Mouse (Mus musculus) cerebellum, adult 11 months (tissue): ENCODE data around the gene Nrxn3.
A peak's percentile ranks its signal among the peaks of the same experiment; 100 is the strongest.

Source experiments
- DNase-seq: peaks from one replicate; pipeline ENCODE4 v3.0.0; 2022

Gene Nrxn3

GRCm38 (mm10) chr12:89553223-89553880 is 830.7 kb downstream of the Nrxn3 start:
- DNase-seq, result peak; percentile 68

- no peak for DNase-seq
Measured at GRCm38 (mm10) chr12:89554171-89554570, 831.5 kb downstream of the Nrxn3 start.

GRCm38 (mm10) chr12:89554740-89555430 is 832.2 kb downstream of the Nrxn3 start:
- peak; percentile 35 for DNase-seq

GRCm38 (mm10) chr12:89558921-89559320 is 836.2 kb downstream of the Nrxn3 start:
- DNase-seq, result no peak

- no peak for DNase-seq
Measured at GRCm38 (mm10) chr12:89561989-89562565, 839.4 kb downstream of the Nrxn3 start.

- no peak for DNase-seq
Measured at GRCm38 (mm10) chr12:89568723-89569377, 846.2 kb downstream of the Nrxn3 start.

- DNase-seq, result no peak
Measured at GRCm38 (mm10) chr12:89592459-89592858, 869.8 kb downstream of the Nrxn3 start.

GRCm38 (mm10) chr12:89613670-89614069 is 891.0 kb downstream of the Nrxn3 start:
- DNase-seq, result no peak

- peak; percentile 17 for DNase-seq
Measured at GRCm38 (mm10) chr12:89625746-89626145, 903.1 kb downstream of the Nrxn3 start.

GRCm38 (mm10) chr12:89640046-89640445 is 917.4 kb downstream of the Nrxn3 start:
- DNase-seq, result no peak

GRCm38 (mm10) chr12:89641460-89641859 is 918.8 kb downstream of the Nrxn3 start:
- DNase-seq, result no peak

GRCm38 (mm10) chr12:89653211-89653610 is 930.5 kb downstream of the Nrxn3 start:
- no peak for DNase-seq

GRCm38 (mm10) chr12:89661219-89661618 is 938.5 kb downstream of the Nrxn3 start:
- DNase-seq, result no peak

GRCm38 (mm10) chr12:89668856-89669255 is 946.2 kb downstream of the Nrxn3 start:
- no peak for DNase-seq

GRCm38 (mm10) chr12:89672819-89673218 is 950.1 kb downstream of the Nrxn3 start:
- no peak for DNase-seq

- no peak for DNase-seq
Measured at GRCm38 (mm10) chr12:89685633-89686032, 963.0 kb downstream of the Nrxn3 start.

- DNase-seq, result peak; percentile 20
Measured at GRCm38 (mm10) chr12:89689086-89689485, 966.4 kb downstream of the Nrxn3 start.

GRCm38 (mm10) chr12:89699469-89699868 is 976.8 kb downstream of the Nrxn3 start:
- DNase-seq, result no peak

- peak; percentile 36 for DNase-seq
Measured at GRCm38 (mm10) chr12:89700937-89701458, 978.3 kb downstream of the Nrxn3 start.

GRCm38 (mm10) chr12:89702931-89703330 is 980.3 kb downstream of the Nrxn3 start:
- peak; percentile 74 for DNase-seq

- peak; percentile 30 for DNase-seq
Measured at GRCm38 (mm10) chr12:89707913-89708312, 985.2 kb downstream of the Nrxn3 start.

- no peak for DNase-seq
Measured at GRCm38 (mm10) chr12:89710459-89710858, 987.8 kb downstream of the Nrxn3 start.

GRCm38 (mm10) chr12:89711791-89712190 is 989.1 kb downstream of the Nrxn3 start:
- no peak for DNase-seq
